Mouse (Mus musculus) lung, postnatal 36 days (tissue): ENCODE results near the gene Ovol3.
A peak's percentile ranks its signal among the peaks of the same experiment; 100 is the strongest.

Source experiments
- DNase-seq: peaks from one replicate; pipeline ENCODE4 v3.0.0; 2022; ENCODE audit warnings: mixed read lengths

Gene Ovol3

DNA sequence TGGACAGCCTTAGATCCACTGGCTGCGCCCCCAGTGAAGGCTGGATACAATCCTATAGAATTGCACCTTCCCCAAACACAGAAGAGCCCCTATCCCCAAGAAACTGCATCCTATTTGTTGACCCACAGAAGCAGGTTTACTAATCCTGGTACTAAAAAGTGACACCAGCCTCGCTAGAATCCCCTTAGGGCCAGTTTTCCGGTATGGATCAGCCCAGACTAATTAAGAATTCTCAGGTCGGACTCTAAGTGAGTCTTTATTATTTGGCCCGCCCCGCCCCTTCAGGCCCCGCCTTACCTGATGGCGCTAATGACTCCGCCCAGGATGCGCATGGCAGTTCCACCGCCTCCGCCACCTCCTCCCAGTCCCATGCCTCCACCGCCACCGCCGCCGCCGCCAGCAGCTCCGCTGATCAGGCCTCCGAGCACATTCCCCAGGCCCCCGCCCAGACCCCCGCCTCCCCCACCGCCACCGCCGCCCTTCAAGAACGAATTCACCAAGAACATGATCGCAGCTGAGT is 41.9 kb downstream of the Ovol3 start:
- DNase-seq: peak; percentile 93

DNA sequence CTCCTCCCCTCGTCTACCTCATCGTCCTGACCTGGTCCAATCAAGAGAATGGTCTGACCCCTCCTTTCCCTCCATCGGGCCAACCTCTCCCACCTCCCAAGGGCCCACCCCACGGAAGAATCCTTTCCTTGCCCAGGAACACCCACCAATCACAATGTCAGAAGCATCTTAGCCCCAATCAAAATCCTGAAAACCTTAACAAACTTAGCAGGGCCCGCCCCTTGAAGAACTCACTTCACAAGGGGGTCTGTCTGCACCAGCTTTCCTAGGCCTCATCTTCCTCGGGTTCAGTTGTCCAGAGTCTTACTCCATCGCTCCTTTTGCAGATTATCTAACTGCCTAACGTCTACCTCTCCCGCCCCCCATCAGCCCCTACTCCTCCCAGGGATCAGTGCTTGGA is 42.5 kb downstream of the Ovol3 start:
- no peak for DNase-seq

DNA sequence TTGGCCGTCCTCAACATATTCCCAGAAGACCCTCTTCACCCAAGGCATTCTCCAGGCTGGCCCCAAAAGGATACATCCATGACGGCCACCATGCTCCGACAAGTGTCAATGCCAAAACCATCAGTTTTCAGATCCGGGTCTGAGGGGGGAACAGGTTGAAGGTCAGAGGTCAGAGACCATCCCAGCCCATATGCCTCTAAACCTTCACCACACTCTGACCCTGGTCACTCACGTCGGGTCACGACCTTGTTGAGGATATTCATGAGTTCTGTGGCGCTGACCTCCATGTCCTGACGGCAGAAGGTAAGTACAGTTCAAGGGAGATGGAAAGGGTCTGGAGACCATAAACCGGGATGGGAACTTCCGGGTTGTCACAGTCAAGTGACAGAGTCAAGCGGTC is 43.4 kb downstream of the Ovol3 start:
- DNase-seq: no peak

GRCm38 (mm10) chr7:30189116-30189491 is 46.4 kb downstream of the Ovol3 start:
- no peak for DNase-seq

DNA sequence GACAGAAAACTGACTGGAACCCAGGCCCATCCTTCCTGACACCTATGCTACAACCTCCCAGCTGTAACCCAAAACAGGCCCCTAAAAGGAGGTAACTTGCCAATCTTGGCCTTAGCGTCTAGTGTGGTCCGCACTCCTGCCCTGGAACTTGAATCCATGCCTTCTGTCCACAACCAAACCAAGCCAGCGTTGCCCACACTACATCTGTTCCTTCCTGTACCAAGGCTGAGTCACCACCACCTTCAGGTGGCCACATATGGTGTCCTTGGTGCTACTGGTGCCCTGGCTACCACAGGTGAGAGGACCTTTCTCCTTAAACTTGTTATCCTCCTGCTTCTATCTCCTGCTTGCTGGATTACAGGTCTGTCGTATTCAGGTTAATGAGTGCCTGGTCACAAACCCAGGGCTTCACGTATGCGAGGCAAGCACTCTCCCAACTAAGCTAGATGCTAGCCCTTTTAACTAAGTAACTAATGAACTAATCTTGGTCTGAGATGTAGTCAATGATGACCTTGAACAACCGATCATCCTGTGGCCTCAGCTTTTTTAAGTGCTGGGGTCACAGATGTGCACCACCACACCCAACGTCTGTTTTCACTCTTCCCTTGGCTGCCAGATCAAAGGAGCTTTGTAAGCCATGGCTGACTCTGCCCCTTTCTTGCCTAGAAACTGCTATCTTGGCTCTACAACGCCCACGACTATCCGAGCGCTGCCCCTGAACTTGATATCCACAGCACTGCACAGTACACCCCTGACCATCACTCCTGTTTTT is 47.0 kb downstream of the Ovol3 start:
- no peak for DNase-seq

- DNase-seq: no peak
These were observed 50.7 kb downstream of the Ovol3 start for GRCm38 (mm10) chr7:30184641-30185348.

DNA sequence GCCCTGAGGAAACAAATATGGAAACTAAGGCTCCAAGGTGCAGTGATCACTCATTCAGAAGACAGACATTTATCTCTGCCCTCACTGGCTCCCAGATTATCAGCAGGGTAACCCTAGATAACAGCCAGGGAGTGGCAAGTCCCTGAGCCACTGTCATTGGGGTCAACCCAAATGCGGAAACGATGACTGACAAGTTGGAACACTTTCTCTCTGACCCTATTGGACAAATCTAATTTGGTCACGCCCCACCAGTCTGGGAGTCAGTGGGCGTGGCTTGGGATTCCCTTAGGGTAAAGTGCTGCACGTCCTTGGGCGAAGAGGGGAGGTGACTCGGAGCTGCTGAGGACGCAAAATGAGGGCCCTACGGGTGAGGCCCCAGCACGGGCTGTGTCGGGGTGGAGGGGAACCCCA is 51.6 kb downstream of the Ovol3 start, which contains the start of gene Cox7a1:
TSS of gene Cox7a1 (plus strand) at position 266 of the 411 bp plus-strand sequence.
- peak; percentile 98 for DNase-seq
